Mouse (Mus musculus) stomach, postnatal 0 days (tissue): ENCODE data around the gene Kif26b. TPM values are rescaled to one million over a fixed set of nuclear protein-coding genes. Genes with fewer than 3 reads are reported as not detected.

Source experiments
- ATAC-seq: fragments of 200-750 bp; cut with Nextera tagmentation; 2 replicates; pipeline ENCODE4 v1.8.0; 2017; ENCODE audit not compliant: low FRiP score, low TSS enrichment
- DNase-seq: peaks from one replicate; pipeline ENCODE4 v3.0.0-alpha.2; 2016; ENCODE audit warnings: low spot score
- H3K27ac ChIP-seq: fragments of 300-500 bp; sonication (generic); replicated peaks from 2 replicates; pipeline ENCODE4 v1.5.1; 2014; ENCODE audit warnings: mild to moderate bottlenecking, control low read depth
- H3K27me3 ChIP-seq: fragments of 300-500 bp; sonication (generic); 2 replicates; pipeline ENCODE4 v1.6.1; 2014; ENCODE audit warnings: low read length; ENCODE audit not compliant: control insufficient read depth, insufficient read depth
- H3K36me3 ChIP-seq: fragments of 300-500 bp; sonication (generic); 2 replicates; pipeline ENCODE4 v1.6.1; 2014; ENCODE audit warnings: low read length, mixed read lengths; ENCODE audit not compliant: control insufficient read depth, insufficient read depth
- H3K4me1 ChIP-seq: fragments of 300-500 bp; sonication (generic); replicated peaks from 2 replicates; pipeline ENCODE4 v1.6.1; 2014; ENCODE audit warnings: antibody characterized with exemption; ENCODE audit not compliant: control insufficient read depth, insufficient read depth
- H3K4me2 ChIP-seq: fragments of 300-500 bp; sonication (generic); replicated peaks from 2 replicates; pipeline ENCODE4 v1.6.1; 2014; ENCODE audit warnings: low read depth, mild to moderate bottlenecking, control low read depth, moderate library complexity
- H3K4me3 ChIP-seq: fragments of 300-500 bp; sonication (generic); 2 replicates; pipeline ENCODE4 v1.5.1; 2014; ENCODE audit warnings: low read depth, low read length, control low read depth
- H3K9ac ChIP-seq: fragments of 300-500 bp; sonication (generic); 2 replicates; pipeline ENCODE4 v1.6.1; 2014; ENCODE audit warnings: mild to moderate bottlenecking, low read length, control low read depth, mixed read lengths
- H3K9me3 ChIP-seq: fragments of 300-500 bp; sonication (generic); 2 replicates; pipeline ENCODE4 v1.6.1; 2016; ENCODE audit warnings: low read length; ENCODE audit not compliant: control insufficient read depth
- CTCF ChIP-seq: IDR thresholded peaks from 2 replicates; pipeline ENCODE4 v1.5.1; 2016; ENCODE audit warnings: antibody characterized with exemption, low read depth, mild to moderate bottlenecking, moderate library complexity
- EP300 ChIP-seq: optimal IDR thresholded peaks from 2 replicates; pipeline ENCODE3; 2016; ENCODE audit warnings: antibody characterized with exemption
- WGBS: fragments of 180-500 bp; shearing (Covaris S2); extraction: QIAGEN DNeasy Blood & Tissue Kit; methylation state at CpG from one replicate; pipeline ENCODE4 v1.1.7; 2014; 5-methylcytosine and 5-hydroxymethylcytosine counted together
- polyA plus RNA-seq: library from polyadenylated mRNA; unstranded; fragments of >200 nt; fragmentation: Nextera tagmentation; extraction: Ambion mirVana; gene quantifications from 2 replicates; pipeline ENCODE4 v1.2.1, GENCODE M21; 2015

The Kif26b gene
- polyA plus RNA-seq, 1 experiment from 2014 or later = 0.69 TPM

DNA sequence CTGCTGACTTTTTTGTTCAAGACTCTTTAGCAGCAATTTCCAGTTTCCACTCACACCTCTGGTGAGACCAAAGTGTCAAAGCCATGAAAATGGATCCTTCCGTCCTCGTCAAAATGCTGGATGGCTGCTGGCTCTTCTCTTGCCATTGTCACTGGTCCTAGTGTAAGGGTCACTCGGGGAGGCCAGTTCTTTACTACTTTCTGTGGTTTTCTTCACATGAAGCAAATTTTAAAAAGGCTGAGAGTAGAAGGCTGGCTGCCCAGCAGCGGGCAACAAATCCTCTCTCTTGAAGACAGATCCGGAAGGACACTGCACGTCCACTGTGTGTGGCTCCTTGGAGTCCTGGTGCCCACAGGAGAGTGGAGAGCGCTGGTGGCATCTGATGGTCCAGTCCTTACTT, 265.9 kb downstream of the Kif26b start:
- no peak for DNase-seq
- WGBS = 91% methylated on average over 7 of the region's 7 CpGs
- H3K4me3 ChIP-seq = no peak overlapping the region
- H3K27ac ChIP-seq = no peak overlapping the region
- H3K36me3 ChIP-seq = no peaks in the 10 kb centered on the region
- no peak for ATAC-seq
- no peak overlapping the region for H3K9ac ChIP-seq
- TF ChIP-seq EP300 = no peak
- no peak for TF ChIP-seq CTCF
- H3K4me2 ChIP-seq = no peak overlapping the region
- no peaks in the 10 kb centered on the region for H3K4me1 ChIP-seq
- no peaks in the 10 kb centered on the region for H3K27me3 ChIP-seq
- no peaks in the 10 kb centered on the region for H3K9me3 ChIP-seq

DNA sequence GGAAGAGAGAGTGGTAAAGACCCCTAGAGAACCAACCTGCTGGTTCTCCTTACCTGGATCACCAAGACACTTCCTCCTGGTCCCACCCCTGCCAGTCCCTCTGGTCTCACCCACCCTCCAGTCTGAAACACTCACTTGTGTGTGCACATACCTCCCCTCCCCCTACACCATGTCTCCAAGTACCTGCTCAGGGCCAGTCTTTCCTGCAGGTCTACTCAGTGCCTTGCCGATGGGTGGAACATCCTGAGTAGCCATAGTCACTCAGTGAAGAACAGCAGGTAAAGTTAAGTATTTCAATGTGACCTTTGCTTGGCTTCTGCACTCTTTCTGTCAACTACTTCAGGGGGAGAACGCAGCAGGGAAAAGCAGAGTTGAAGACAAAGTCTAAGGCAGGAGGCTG, 268.5 kb downstream of the Kif26b start:
- 83% methylated on average over 2 of the region's 2 CpGs for WGBS
- no peak for TF ChIP-seq EP300
- TF ChIP-seq CTCF = no peak
- H3K9ac ChIP-seq = no peak overlapping the region
- H3K36me3 ChIP-seq = no peaks in the 10 kb centered on the region
- no peaks in the 10 kb centered on the region for H3K9me3 ChIP-seq
- DNase-seq = no peak
- no peaks in the 10 kb centered on the region for H3K27me3 ChIP-seq
- H3K4me3 ChIP-seq = no peak overlapping the region
- no peaks in the 10 kb centered on the region for H3K4me1 ChIP-seq
- H3K27ac ChIP-seq = no peak overlapping the region
- ATAC-seq = no peak
- no peak overlapping the region for H3K4me2 ChIP-seq

DNA sequence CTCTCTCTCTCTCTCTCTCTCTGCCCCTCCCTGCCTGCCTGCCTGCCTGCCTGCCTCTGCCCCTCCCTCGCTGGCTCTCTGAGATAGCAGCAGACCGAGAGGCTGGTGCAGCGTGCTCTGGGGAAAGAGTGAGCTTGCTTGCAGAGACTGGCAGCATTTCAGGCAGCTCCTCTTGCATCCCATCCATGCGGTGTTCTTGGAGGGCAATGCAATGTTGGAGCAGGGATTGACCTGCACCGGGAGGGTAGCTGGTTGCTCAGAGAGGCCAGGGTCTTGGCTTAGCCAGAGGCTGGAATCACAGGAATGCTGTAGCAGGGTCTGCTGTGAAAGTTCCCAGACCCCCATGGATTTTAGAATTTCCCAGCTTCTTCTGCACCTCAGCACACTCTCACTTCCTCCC, 269.4 kb downstream of the Kif26b start:
- no peaks in the 10 kb centered on the region for H3K36me3 ChIP-seq
- H3K27me3 ChIP-seq = no peaks in the 10 kb centered on the region
- no peak overlapping the region for H3K27ac ChIP-seq
- WGBS = 5% methylated on average over 5 of the region's 5 CpGs
- H3K4me1 ChIP-seq = no peaks in the 10 kb centered on the region
- DNase-seq = peak; percentile 24
- ATAC-seq = no peak
- H3K9ac ChIP-seq = no peak overlapping the region
- H3K9me3 ChIP-seq = no peaks in the 10 kb centered on the region
- H3K4me3 ChIP-seq = no peak overlapping the region
- no peak for TF ChIP-seq EP300
- no peak for TF ChIP-seq CTCF
- H3K4me2 ChIP-seq = no peak overlapping the region

- Histone ChIP-seq H3K4me3 (no peak overlapping the region), H3K27ac (no peak overlapping the region), H3K36me3 (no peaks in the 10 kb centered on the region), H3K4me2 (no peak overlapping the region), H3K9ac (no peak overlapping the region), H3K9me3 (no peaks in the 10 kb centered on the region), H3K27me3 (no peaks in the 10 kb centered on the region), H3K4me1 (no peaks in the 10 kb centered on the region)
- WGBS = 56% methylated on average over 8 of the region's 8 CpGs
- ATAC-seq = no peak
- TF ChIP-seq EP300 (no peak), CTCF (no peak)
- DNase-seq = no peak
These were observed 270.0 kb downstream of the Kif26b start for GRCm38 (mm10) chr1:178798886-178799285.

DNA sequence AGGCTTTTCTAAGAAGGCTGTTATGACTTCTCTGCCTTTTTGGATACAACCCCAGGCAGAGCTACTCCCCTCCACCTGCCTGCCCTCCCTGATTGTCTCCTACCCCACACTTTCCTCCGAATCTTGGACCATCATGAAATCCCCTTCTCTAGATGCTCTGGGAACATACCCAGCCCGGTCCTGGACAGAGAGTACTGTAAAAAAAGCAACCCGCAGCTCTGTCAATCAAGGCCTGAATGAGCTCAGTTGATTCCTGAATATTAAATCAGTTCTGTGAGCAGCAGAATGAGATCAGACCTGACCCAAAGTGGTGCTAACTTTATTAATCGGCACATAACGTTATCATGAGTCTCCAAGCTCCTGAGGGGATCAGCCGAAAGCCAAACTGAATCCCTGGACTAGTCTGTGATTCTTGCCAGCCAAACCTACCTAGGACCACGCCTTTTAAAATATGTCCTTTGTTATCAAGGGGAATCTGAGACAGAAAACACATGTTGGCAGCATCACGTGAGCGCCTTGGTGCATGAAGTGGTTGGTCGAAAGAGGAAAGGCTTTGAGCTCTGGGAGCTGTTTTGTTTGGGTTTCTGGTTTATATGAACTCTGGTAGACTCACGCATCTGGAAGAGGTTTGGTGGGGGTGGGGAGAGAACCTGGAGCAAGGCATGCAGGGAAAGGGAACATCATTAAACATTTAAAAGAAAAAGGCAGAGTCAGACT, 271.1 kb downstream of the Kif26b start:
- DNase-seq (no peak), ATAC-seq (no peak)
- Histone ChIP-seq H3K9me3 (no peaks in the 10 kb centered on the region), H3K9ac (no peak overlapping the region), H3K36me3 (no peaks in the 10 kb centered on the region), H3K27me3 (no peaks in the 10 kb centered on the region), H3K4me2 (no peak overlapping the region), H3K27ac (no peak overlapping the region), H3K4me1 (no peaks in the 10 kb centered on the region), H3K4me3 (no peak overlapping the region)
- WGBS = 53% methylated on average over 11 of the region's 11 CpGs
- TF ChIP-seq EP300 = no peak

- no peak overlapping the region for H3K4me2 ChIP-seq
- no peaks in the 10 kb centered on the region for H3K4me1 ChIP-seq
- no peak overlapping the region for H3K27ac ChIP-seq
- ATAC-seq = no peak
- H3K36me3 ChIP-seq = no peaks in the 10 kb centered on the region
- H3K9ac ChIP-seq = no peak overlapping the region
- WGBS = 51% methylated on average over 3 of the region's 3 CpGs
- DNase-seq = no peak
- H3K9me3 ChIP-seq = no peaks in the 10 kb centered on the region
- TF ChIP-seq EP300 = no peak
- no peak for TF ChIP-seq CTCF
- H3K4me3 ChIP-seq = no peak overlapping the region
- H3K27me3 ChIP-seq = no peaks in the 10 kb centered on the region
These were observed 274.2 kb downstream of the Kif26b start for GRCm38 (mm10) chr1:178803155-178803554.
